Mouse (Mus musculus) embryonic fibroblast, embryonic 13.5 days (primary cell): ENCODE data around the gene Rasgrp2.

Experiments used
- CTCF ChIP-seq: IDR thresholded peaks from 2 replicates; pipeline ENCODE4 v1.5.1; 2011; ENCODE audit warnings: mild to moderate bottlenecking, control low read depth, low read length, moderate library complexity, borderline replicate concordance; ENCODE audit not compliant: insufficient read depth
- POLR2A ChIP-seq: IDR thresholded peaks from 2 replicates; pipeline ENCODE4 v1.6.1; 2011; ENCODE audit warnings: low read depth, mild to moderate bottlenecking, control low read depth, low read length, moderate library complexity

DNA sequence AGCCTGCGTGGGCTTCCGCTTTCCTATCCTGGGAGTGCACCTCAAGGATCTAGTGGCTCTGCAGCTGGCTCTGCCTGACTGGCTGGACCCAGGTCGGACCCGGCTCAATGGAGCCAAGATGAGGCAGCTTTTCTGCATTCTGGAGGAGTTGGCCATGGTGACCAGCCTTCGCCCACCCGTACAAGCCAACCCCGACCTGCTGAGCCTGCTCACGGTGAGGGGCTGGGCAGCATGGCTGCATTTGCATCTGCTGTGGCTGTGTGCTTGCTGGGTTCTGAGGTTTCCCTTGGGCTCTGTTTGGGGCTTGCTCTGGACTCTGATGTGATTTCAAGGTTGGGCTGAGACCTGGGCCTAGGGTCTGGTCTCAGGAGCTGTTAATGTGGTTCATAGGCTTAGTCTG lies 8.0 kb downstream of the Rasgrp2 start:
- TF ChIP-seq POLR2A (no peak), CTCF (no peak)
